Mouse (Mus musculus): ENCODE measurements around the gene Polr3h. TPM values are rescaled to one million over a fixed set of nuclear protein-coding genes. Genes with fewer than 3 reads are reported as not detected.

Polr3h gene
- polyA plus RNA-seq, 1 experiment = 17.2 TPM

DNA sequence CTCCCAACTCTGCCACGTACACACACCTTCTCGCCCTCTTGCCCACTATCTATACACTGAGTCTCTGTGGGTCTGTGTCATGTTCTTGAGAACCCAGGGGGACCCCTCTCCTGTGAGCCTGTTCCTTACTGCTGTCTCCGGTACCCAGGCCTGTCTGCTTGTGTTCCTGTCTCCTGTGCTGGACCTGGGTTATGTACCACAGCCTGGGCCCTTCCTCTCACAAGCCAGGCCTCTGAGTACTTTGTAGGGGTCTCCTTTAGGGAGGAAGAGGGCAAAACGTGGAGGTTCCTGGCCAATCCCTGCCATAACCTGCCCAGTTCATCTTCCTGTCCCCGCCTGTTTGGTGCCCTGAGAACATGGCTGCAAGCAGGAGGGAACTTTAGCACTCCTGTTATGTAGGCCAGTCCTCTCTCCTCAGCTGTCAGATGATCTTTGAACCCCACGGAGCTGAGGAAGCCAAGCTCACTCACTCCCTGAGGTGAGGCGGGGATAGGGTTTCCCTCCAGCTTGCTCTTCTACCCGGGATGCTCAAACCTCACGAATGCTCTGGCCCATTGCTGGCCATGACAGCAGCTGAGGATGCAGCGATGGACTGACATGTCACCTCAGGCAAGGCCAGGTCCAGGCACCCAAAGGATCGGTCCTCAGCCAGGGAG is 23.6 kb upstream of the Polr3h start:
- no peak for DNase-seq (ENCODE audit: low spot score)

DNA sequence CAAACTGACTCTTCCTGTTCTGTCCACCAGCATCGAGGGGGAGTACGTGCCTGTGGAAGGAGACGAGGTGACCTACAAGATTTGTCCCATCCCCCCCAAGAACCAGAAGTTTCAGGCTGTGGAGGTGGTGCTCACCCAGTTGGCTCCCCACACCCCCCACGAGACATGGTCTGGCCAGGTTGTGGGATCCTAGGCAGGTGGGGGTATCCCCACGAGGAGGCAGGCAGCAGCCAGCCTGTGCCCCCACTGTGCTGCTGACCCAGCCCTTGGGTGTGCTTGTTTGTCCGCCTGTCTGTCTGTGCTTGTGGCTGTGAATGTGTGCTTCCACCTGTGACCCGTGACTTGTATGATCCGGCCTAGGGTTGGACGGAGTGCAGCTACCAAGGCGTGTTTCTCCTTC is 23.0 kb upstream of the Polr3h start:
- DNase-seq (ENCODE audit: low spot score) = no peak

- DNase-seq (ENCODE audit: low spot score) = no peak
These were observed 17.2 kb upstream of the Polr3h start for GRCm38 (mm10) chr15:81943176-81943749.

- DNase-seq (ENCODE audit: low spot score) = no peak
These were observed 15.0 kb upstream of the Polr3h start for GRCm38 (mm10) chr15:81941010-81941409.

GRCm38 (mm10) chr15:81940219-81940618 is 14.2 kb upstream of the Polr3h start:
- DNase-seq (ENCODE audit: low spot score) = no peak

- DNase-seq (ENCODE audit: low spot score) = no peak
These were observed 13.7 kb upstream of the Polr3h start for GRCm38 (mm10) chr15:81939774-81940173.

- no peak for DNase-seq (ENCODE audit: low spot score)
These were observed 13.2 kb upstream of the Polr3h start for GRCm38 (mm10) chr15:81939157-81939715.

DNA sequence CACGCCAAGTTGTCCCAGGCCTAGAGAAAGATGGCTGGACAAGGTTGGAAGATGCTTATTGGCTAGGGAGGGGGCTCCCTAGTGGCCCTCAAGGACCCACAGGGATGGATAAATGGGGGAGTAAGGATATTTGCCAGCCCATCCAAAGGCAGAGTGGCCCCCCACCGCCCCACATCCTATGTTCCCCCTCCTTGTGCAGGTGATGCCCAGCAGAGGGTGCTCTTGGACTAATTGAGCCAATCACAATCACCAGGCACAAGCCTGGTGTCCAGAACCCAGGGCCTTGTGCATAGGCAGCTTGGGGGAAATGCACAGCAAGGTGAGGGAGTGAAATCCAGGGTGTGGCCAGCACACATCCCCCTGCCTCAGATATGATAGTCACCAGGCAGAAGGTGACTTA is 12.2 kb upstream of the Polr3h start:
- no peak for DNase-seq (ENCODE audit: low spot score)

GRCm38 (mm10) chr15:81937098-81937972 is 11.3 kb upstream of the Polr3h start:
- no peak for DNase-seq (ENCODE audit: low spot score)

DNA sequence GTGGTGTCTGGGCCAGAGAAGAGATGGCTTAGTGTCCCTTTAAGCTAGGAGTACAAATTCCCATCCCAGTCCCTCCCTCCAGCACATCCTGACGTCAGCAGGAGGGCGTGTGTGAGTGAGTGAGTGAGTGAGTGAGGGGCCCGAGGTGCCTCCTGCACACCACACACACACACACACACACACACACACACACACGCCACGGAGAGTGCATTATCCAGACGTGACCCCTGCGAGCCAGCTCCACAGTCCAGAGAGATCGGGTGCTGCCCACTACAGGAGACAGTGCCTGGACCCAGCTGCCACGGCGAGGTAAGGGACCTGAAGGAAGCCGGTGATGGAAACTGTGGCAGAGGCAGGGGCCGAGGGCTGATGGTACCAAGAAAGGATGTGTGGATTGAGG is 10.6 kb upstream of the Polr3h start, which contains the start of gene Csdc2:
Gene Csdc2, plus strand, starts transcription at position 81 of the 400 bp plus-strand sequence.
- no peak for DNase-seq (ENCODE audit: low spot score)

GRCm38 (mm10) chr15:81935869-81936637 is 10.0 kb upstream of the Polr3h start:
- DNase-seq (ENCODE audit: low spot score) = no peak

GRCm38 (mm10) chr15:81933986-81934385 is 7.9 kb upstream of the Polr3h start:
- no peak for DNase-seq (ENCODE audit: low spot score)

DNA sequence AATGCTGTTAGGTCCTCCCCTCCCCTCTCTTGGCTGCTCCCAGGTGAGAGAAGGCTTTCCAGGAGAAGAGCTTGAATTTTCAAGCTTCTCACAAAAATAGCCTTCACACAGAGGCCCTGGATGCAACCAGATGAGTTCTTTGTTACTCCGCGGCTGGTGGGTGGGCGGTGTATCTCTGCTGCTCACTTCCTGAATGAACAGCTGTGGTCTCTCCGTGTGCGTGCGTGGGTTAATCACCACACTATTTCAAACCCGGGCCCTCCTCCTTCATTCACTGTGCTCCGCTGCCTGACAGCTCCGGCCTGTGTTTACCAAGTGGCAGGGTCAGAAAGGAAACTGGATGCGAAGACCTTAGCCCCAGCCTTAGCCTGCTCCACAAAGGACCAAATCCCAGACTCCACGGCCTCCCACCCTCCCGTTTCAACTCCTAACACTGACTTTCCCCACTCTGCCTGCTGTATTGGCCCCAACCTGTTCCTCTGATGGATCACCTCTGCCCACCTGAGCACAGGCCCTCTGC is 7.0 kb upstream of the Polr3h start:
- DNase-seq (ENCODE audit: low spot score) = no peak

GRCm38 (mm10) chr15:81928277-81928676 is 2.2 kb upstream of the Polr3h start:
- no peak for DNase-seq (ENCODE audit: low spot score)

- DNase-seq (ENCODE audit: low spot score) = no peak
These were observed 1.7 kb upstream of the Polr3h start for GRCm38 (mm10) chr15:81927741-81928140.

DNA sequence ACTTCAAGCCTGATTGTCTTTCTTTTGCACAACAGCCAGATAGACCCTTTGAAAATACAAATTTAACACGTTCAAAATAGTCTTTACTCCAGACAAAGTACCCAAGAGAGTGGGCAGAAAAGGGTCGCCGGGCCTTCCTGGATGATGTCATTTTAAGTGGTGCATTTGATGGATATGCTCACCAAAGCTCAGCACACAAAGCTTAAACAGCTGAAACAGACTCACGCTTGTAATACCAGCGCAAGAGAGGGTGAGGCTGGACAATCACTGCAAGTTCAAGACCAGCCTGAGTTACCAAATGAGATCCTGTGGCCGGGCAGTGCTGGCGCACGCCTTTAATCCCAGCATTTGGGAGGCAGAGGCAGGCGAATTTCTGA is 394 bp upstream of the Polr3h start:
- DNase-seq (ENCODE audit: low spot score) = no peak

- DNase-seq (ENCODE audit: low spot score) = no peak
These were observed 1.1 kb downstream of the Polr3h start for GRCm38 (mm10) chr15:81924933-81925332.

- no peak for DNase-seq (ENCODE audit: low spot score)
These were observed 4.8 kb downstream of the Polr3h start for GRCm38 (mm10) chr15:81921255-81921654.

- DNase-seq (ENCODE audit: low spot score) = no peak
These were observed 5.4 kb downstream of the Polr3h start for GRCm38 (mm10) chr15:81920546-81921217.

- no peak for DNase-seq (ENCODE audit: low spot score)
These were observed 7.0 kb downstream of the Polr3h start for GRCm38 (mm10) chr15:81919062-81919461.
